Mouse (Mus musculus) heart, embryonic 16.5 days (tissue): ENCODE results near the gene Foxo6. TPM values are rescaled to one million over a fixed set of nuclear protein-coding genes. Genes with fewer than 3 reads are reported as not detected.

Source experiments
- ATAC-seq: fragments of 200-750 bp; cut with Nextera tagmentation; replicated peaks from 2 replicates; pipeline ENCODE4 v1.8.0; 2017; ENCODE audit warnings: moderate number of reproducible peaks; ENCODE audit not compliant: insufficient read depth, low FRiP score; ENCODE audit errors: extremely low read depth
- H3K27ac ChIP-seq: fragments of 300-500 bp; sonication (generic); 2 replicates; pipeline ENCODE4 v1.5.1; 2014; ENCODE audit warnings: mild to moderate bottlenecking, low read length, control low read depth, moderate library complexity
- H3K27me3 ChIP-seq: fragments of 300-500 bp; sonication (generic); 2 replicates; pipeline ENCODE4 v1.6.1; 2014; ENCODE audit warnings: low read length, mixed read lengths; ENCODE audit not compliant: control insufficient read depth, insufficient read depth
- H3K36me3 ChIP-seq: fragments of 300-500 bp; sonication (generic); 2 replicates; pipeline ENCODE4 v1.6.1; 2014; ENCODE audit not compliant: control insufficient read depth, insufficient read depth
- H3K4me1 ChIP-seq: fragments of 300-500 bp; sonication (generic); 2 replicates; pipeline ENCODE4 v1.6.1; 2014; ENCODE audit warnings: low read length, mixed read lengths; ENCODE audit not compliant: control insufficient read depth, insufficient read depth
- H3K4me2 ChIP-seq: fragments of 300-500 bp; sonication (generic); 2 replicates; pipeline ENCODE4 v1.6.1; 2014; ENCODE audit warnings: low read depth, mild to moderate bottlenecking, control low read depth, low read length
- H3K4me3 ChIP-seq: fragments of 300-500 bp; sonication (generic); 2 replicates; pipeline ENCODE4 v1.5.1; 2014; ENCODE audit warnings: mild to moderate bottlenecking, control low read depth, low read length
- H3K9ac ChIP-seq: fragments of 300-500 bp; sonication (generic); 2 replicates; pipeline ENCODE4 v1.6.1; 2014; ENCODE audit warnings: low read length, control low read depth
- H3K9me3 ChIP-seq: fragments of 300-500 bp; sonication (generic); replicated peaks from 2 replicates; pipeline ENCODE4 v1.6.1; 2016; ENCODE audit warnings: low read length; ENCODE audit not compliant: control insufficient read depth
- WGBS: fragments of 180-500 bp; shearing (Covaris S2); extraction: QIAGEN DNeasy Blood & Tissue Kit; methylation state at CpG from one replicate; pipeline ENCODE4 v1.1.7; 2014; 5-methylcytosine and 5-hydroxymethylcytosine counted together
- polyA plus RNA-seq: library from polyadenylated mRNA; unstranded; fragments of >200 nt; fragmentation: Nextera tagmentation; extraction: Ambion mirVana; gene quantifications from 2 replicates; pipeline ENCODE4 v1.2.1, GENCODE M21; 2015

The Foxo6 gene
- polyA plus RNA-seq, 1 experiment from 2014 or later: 0.12 TPM

DNA sequence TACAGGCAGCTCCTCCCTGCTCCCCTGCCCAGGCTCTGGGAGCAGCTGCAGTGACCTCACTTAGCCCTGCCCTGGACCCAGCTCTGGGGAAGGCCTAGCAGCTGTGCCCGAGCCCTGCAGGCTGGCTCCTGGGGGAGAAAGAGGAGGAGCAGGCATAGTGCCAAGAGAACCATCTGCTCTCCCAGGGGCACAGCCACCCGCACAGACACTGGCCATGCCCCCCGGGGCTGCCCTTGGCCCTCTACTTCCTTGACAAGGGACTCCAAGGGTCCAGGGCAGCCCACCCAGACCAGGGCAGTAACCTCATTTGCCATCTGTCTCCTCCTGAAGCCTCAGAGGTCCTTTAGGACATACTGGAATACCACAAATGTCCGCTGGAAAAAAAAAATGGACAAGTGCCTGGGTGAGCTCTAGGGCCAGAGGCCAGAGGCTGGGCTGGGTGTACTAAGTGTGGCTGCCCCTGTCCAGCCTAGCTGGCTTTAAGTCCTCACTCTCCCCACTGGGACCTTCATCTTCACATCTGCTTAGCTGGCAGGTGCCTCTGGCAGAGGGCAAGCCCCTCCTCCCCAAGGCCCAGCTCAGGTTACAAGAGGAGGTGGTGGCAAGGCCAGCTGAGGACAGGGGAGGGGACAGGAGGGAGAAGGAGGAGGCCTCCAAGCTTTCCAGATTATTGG is 9.8 kb downstream of the Foxo6 start:
- Histone ChIP-seq H3K27me3 (peaks cover 32% of the 10 kb centered on the region), H3K36me3 (no peaks in the 10 kb centered on the region), H3K9ac (peak overlapping the region; percentile 31; the same call in 1 of the 2 replicates), H3K27ac (no peak overlapping the region), H3K4me2 (no peak overlapping the region), H3K4me3 (no peak overlapping the region), H3K4me1 (peaks cover 14% of the 10 kb centered on the region), H3K9me3 (no peaks in the 10 kb centered on the region)
- 35% methylated on average over 4 of the region's 4 CpGs for WGBS
- peak; percentile 40; the same call in 1 of the 2 replicates for ATAC-seq

GRCm38 (mm10) chr4:120275487-120275886 is 11.7 kb downstream of the Foxo6 start:
- WGBS: 78% methylated on average over 9 of the region's 9 CpGs
- Histone ChIP-seq H3K4me2 (no peak overlapping the region), H3K27me3 (peaks cover 39% of the 10 kb centered on the region)

DNA sequence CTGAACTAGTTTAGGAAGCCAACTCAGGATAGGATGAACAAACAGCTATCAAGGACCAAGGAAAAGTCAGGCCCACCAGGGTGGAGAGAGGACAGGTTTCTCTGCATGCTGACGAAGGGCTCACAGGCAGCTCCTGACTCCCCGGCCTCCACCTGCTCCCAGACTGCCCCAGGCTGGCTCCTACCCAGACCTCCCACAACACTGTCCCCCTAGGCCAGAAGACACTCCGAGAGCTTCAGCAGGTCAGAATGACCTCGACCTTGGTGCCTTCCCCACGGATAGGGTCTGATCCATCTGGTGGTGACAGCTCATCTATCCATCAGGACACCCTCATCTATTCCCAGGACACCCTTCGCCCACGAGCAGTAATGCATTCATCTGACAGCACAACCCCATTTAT is 13.6 kb downstream of the Foxo6 start:
- H3K4me3 ChIP-seq: no peak overlapping the region
- ATAC-seq: no peak
- peaks cover 20% of the 10 kb centered on the region for H3K4me1 ChIP-seq
- no peaks in the 10 kb centered on the region for H3K9me3 ChIP-seq
- H3K27ac ChIP-seq: no peak overlapping the region
- no peak overlapping the region for H3K9ac ChIP-seq
- H3K27me3 ChIP-seq: peaks cover 54% of the 10 kb centered on the region
- H3K4me2 ChIP-seq: no peak overlapping the region
- H3K36me3 ChIP-seq: no peaks in the 10 kb centered on the region
- 59% methylated on average over 7 of the region's 7 CpGs for WGBS

More at GRCm38 (mm10) chr4:120275487-120275886, 11.7 kb downstream of the Foxo6 start:
- peaks cover 20% of the 10 kb centered on the region for H3K4me1 ChIP-seq
- H3K27ac ChIP-seq: no peak overlapping the region
- no peaks in the 10 kb centered on the region for H3K9me3 ChIP-seq
- no peak for ATAC-seq
- no peak overlapping the region for H3K4me3 ChIP-seq
- no peak overlapping the region for H3K9ac ChIP-seq
- no peaks in the 10 kb centered on the region for H3K36me3 ChIP-seq

DNA sequence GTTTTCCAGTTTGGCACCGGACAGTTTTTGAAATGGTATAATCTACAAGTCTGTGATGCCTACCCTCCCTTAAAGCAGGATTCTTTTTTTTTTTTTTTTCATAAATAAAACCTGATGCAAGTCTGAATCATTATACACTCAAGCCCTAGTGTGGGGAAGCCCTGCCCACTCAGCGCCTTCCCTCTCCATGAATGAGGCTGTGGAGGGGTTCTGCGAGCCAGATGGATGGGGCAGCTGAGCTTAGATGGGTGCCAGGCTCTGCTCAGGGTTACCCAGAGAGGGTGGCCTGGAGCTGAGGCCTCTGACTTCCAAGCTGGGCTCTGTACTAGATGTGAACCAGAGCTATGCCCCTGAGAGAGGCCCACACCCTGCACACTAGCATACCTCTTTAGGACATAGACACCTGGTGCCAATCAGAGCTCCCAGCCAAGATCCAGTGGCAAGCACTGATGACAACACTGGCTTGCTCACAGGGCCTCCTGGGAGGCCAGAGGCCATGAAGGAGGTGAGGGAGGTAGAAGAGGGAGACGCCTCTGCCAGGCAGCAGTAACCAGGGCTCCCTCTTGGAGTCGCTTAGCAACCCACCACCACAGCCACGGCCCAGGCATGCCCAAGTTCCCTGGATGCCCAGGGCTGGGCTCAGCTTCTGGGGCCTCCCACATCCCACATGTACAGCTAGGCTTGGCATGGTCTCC is 15.1 kb downstream of the Foxo6 start:
- H3K4me3 ChIP-seq: no peak overlapping the region
- H3K36me3 ChIP-seq: no peaks in the 10 kb centered on the region
- H3K27ac ChIP-seq: no peak overlapping the region
- WGBS: 81% methylated on average over 6 of the region's 6 CpGs
- H3K4me2 ChIP-seq: no peak overlapping the region
- no peak overlapping the region for H3K9ac ChIP-seq
- peaks cover 15% of the 10 kb centered on the region for H3K4me1 ChIP-seq
- H3K9me3 ChIP-seq: no peaks in the 10 kb centered on the region
- H3K27me3 ChIP-seq: peaks cover 69% of the 10 kb centered on the region
- ATAC-seq: no peak

GRCm38 (mm10) chr4:120271208-120271607 is 15.9 kb downstream of the Foxo6 start:
- WGBS: 55% methylated on average over 8 of the region's 8 CpGs

DNA sequence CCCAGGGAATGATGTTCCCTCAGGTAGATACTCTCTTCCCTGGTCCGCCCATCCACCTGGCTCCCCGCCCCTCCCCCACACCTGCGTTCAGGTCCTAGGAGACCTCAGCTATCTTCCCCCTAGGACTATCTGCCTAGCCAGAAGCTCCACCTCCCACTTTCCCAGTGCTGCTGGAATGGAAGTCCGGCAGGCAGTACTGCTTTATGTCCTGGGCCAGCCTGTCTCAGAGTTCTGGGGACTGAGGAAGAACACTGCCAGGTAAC is 16.3 kb downstream of the Foxo6 start:
- WGBS: 29% methylated on average over 4 of the region's 4 CpGs
- H3K27ac ChIP-seq: no peak overlapping the region
- ATAC-seq: no peak

More at GRCm38 (mm10) chr4:120271208-120271607, 15.9 kb downstream of the Foxo6 start:
- H3K27me3 ChIP-seq: peaks cover 76% of the 10 kb centered on the region
- H3K9me3 ChIP-seq: no peaks in the 10 kb centered on the region
- no peak overlapping the region for H3K4me2 ChIP-seq
- peaks cover 14% of the 10 kb centered on the region for H3K4me1 ChIP-seq
- no peak overlapping the region for H3K9ac ChIP-seq
- H3K27ac ChIP-seq: no peak overlapping the region
- ATAC-seq: no peak
- H3K36me3 ChIP-seq: no peaks in the 10 kb centered on the region
- H3K4me3 ChIP-seq: no peak overlapping the region

GRCm38 (mm10) chr4:120270148-120270936 is 16.8 kb downstream of the Foxo6 start:
- Histone ChIP-seq H3K36me3 (no peaks in the 10 kb centered on the region), H3K9me3 (no peaks in the 10 kb centered on the region), H3K4me1 (peaks cover 14% of the 10 kb centered on the region), H3K9ac (no peak overlapping the region), H3K4me2 (no peak overlapping the region), H3K27me3 (peaks cover 84% of the 10 kb centered on the region), H3K4me3 (no peak overlapping the region), H3K27ac (no peak overlapping the region)
- WGBS: 75% methylated on average over 4 of the region's 4 CpGs
- no peak for ATAC-seq

More for the DNA sequence above, 16.3 kb downstream of the Foxo6 start:
- Histone ChIP-seq H3K9me3 (no peaks in the 10 kb centered on the region), H3K4me1 (peaks cover 14% of the 10 kb centered on the region), H3K4me3 (no peak overlapping the region), H3K9ac (no peak overlapping the region), H3K4me2 (no peak overlapping the region), H3K27me3 (peaks cover 79% of the 10 kb centered on the region), H3K36me3 (no peaks in the 10 kb centered on the region)

DNA sequence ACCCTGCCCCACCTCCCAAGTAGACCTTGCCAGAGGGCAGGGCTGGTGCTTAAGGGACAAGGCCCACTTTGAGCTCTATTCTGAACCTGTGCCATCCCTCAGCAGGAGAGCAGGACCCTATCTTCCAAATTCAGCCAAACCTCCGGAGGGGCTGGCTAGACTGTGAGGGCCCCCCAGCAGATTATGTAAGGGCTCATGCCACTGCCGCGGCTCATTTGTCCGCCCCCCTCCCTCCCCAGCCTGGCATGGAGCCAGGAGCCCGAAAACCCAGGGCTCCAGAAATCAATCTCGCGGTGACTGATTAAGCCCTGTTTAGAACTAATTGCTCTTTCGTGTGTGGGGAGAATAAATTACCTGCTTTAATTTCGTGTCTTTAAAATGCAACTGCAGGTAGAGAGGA is 17.7 kb downstream of the Foxo6 start:
- H3K36me3 ChIP-seq: no peaks in the 10 kb centered on the region
- H3K4me1 ChIP-seq: peaks cover 14% of the 10 kb centered on the region
- H3K4me2 ChIP-seq: no peak overlapping the region
- no peak overlapping the region for H3K27ac ChIP-seq
- no peak for ATAC-seq
- H3K27me3 ChIP-seq: peaks cover 85% of the 10 kb centered on the region
- H3K9me3 ChIP-seq: no peaks in the 10 kb centered on the region
- 21% methylated on average over 9 of the region's 9 CpGs for WGBS
- no peak overlapping the region for H3K4me3 ChIP-seq
- no peak overlapping the region for H3K9ac ChIP-seq
